8 mouse cellular contexts compared by ENCODE assay signal in the genomic region with DNA sequence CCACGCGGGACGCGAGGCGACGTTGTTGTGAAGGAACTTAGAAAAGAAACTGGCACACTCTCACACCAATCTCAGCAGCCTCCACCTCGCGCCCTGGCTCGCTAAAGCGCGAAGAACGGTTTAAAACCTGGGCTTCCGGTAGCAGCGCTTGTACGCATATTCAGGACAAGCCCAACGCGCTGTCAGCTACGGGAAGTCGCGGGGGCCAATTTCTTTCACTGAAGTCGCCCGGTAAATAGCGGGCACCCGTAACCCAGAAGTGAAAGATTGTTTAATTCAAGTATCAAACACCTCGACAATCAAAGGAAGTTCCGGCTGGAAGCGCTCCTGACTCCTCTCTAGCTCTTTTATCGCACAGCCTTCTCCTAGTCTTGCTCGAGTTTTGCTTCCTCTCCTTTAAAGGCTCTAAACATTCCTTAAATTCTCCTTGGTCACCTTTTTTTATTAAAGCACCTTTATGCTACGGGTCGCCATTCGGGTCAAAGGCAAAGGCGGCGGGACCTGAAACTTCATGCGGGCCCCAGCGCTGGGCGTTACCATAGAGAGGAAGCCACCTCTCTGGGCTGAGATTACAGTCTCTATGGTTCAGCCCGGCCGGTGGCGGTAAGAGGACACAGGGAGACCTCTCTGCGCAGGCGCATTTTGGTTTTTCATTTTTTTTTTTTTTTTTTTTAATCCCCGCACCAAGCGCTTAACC. TPM values are rescaled to one million over a fixed set of nuclear protein-coding genes. Genes with fewer than 3 reads are reported as not detected.
DNase-seq lines count a peak whose midpoint lies in the region; ATAC-seq and TF ChIP-seq lines count a peak whose summit lies in the region.

A gene (plus strand): TSS at position 302 of the 697 bp plus-strand sequence.

- peak within 1 kb of the TSS; percentile 81 for H3K27ac ChIP-seq in bone marrow macrophage, adult 2 months (ENCODE audit: insufficient read depth, low read depth, low read length)
- peak within 1 kb of the TSS; percentile 88 for H3K27ac ChIP-seq in embryonic fibroblast, embryonic 13.5 days (ENCODE audit: insufficient read depth, low read length)
- peak within 1 kb of the TSS; percentile 93 for H3K27ac ChIP-seq in kidney, embryonic 14.5 days (ENCODE audit: low read depth, low read length)
- H3K27ac ChIP-seq in limb, embryonic 15.5 days = peak within 1 kb of the TSS; percentile 94

- H3K9ac ChIP-seq in kidney, embryonic 14.5 days (ENCODE audit: low read depth, low read length) = peak within 1 kb of the TSS; percentile 89
- H3K9ac ChIP-seq in limb, embryonic 15.5 days = peak within 1 kb of the TSS; percentile 91

- peak within 1 kb of the TSS; percentile 68 for H3K4me2 ChIP-seq in kidney, embryonic 14.5 days (replicated peaks; ENCODE audit: low read depth, low read length)
- peak within 1 kb of the TSS; percentile 68 for H3K4me2 ChIP-seq in limb, embryonic 15.5 days

- peaks cover 3% of the 10 kb centered on the region; the same call in 1 of the 2 replicates for H3K36me3 ChIP-seq in kidney, embryonic 14.5 days (ENCODE audit: control insufficient read depth, insufficient read depth, low read length)
- 0 out of 2 replicates have a peak, but pooled peaks cover 6% of the 10 kb centered on the region for H3K36me3 ChIP-seq in limb, embryonic 15.5 days

- no peaks in the 10 kb centered on the region for H3K9me3 ChIP-seq in kidney, embryonic 14.5 days (ENCODE audit: control insufficient read depth, low read length)
- H3K9me3 ChIP-seq in limb, embryonic 15.5 days = no peaks in the 10 kb centered on the region

- H3K4me3 ChIP-seq in bone marrow macrophage, adult 2 months (ENCODE audit: insufficient read depth, low read length) = peak within 1 kb of the TSS; percentile 78
- peak within 1 kb of the TSS; percentile 61 for H3K4me3 ChIP-seq in embryonic fibroblast, embryonic 13.5 days (ENCODE audit: insufficient read depth, low read length)
- peak within 1 kb of the TSS; percentile 71 for H3K4me3 ChIP-seq in kidney, embryonic 14.5 days (ENCODE audit: low read length)
- peak within 1 kb of the TSS; percentile 93 for H3K4me3 ChIP-seq in limb, embryonic 15.5 days

- WGBS in kidney, embryonic 14.5 days = under 1% methylated on average over 44 of the region's 44 CpGs
- 0% methylated on average over 44 of the region's 44 CpGs for WGBS in limb, embryonic 15.5 days

- DNase-seq in A20 (ENCODE audit: low read depth, low spot score) = peak; percentile 98
- peak; percentile 95 to 96 for DNase-seq in heart, adult 9 months (ENCODE audit: low spot score in 2 of 2)
- DNase-seq in monocyte, adult 2 months (ENCODE audit: low read depth in 1 of 2, low spot score in 2 of 2) = peak; percentile 81 to 85
- peak; percentile 94 to 96 for DNase-seq in spleen, postnatal 36 days (ENCODE audit: low spot score in 2 of 2)

- peaks cover 15% of the 10 kb centered on the region for H3K4me1 ChIP-seq in bone marrow macrophage, adult 2 months (ENCODE audit: control insufficient read depth, insufficient read depth, low read length)
- H3K4me1 ChIP-seq in embryonic fibroblast, embryonic 13.5 days (ENCODE audit: control insufficient read depth, insufficient read depth, low read length) = no peaks in the 10 kb centered on the region
- H3K4me1 ChIP-seq in kidney, embryonic 14.5 days (ENCODE audit: control insufficient read depth, insufficient read depth, low read length) = peaks cover 12% of the 10 kb centered on the region
- peaks cover 10% of the 10 kb centered on the region; the same call in 1 of the 2 replicates for H3K4me1 ChIP-seq in limb, embryonic 15.5 days

- H3K27me3 ChIP-seq in kidney, embryonic 14.5 days (ENCODE audit: control insufficient read depth, insufficient read depth, low read length) = no peaks in the 10 kb centered on the region
- H3K27me3 ChIP-seq in limb, embryonic 15.5 days = no peaks in the 10 kb centered on the region

- no peak for TF ChIP-seq CTCF in bone marrow macrophage, adult 2 months (IDR thresholded peaks at IDR 0.05; ENCODE audit: low read depth, low read length)
- TF ChIP-seq CTCF in embryonic fibroblast, embryonic 13.5 days (IDR thresholded peaks at IDR 0.05; ENCODE audit: borderline replicate concordance, insufficient read depth, low read length) = no peak

- TF ChIP-seq POLR2A in bone marrow macrophage, adult 2 months (IDR thresholded peaks at IDR 0.05; ENCODE audit: borderline replicate concordance, low read depth, low read length) = no peak
- TF ChIP-seq POLR2A in embryonic fibroblast, embryonic 13.5 days (IDR thresholded peaks at IDR 0.05; ENCODE audit: low read depth, low read length) = peak; percentile 90

- peak; percentile 98 for ATAC-seq in kidney, embryonic 14.5 days (ENCODE audit: low FRiP score, low TSS enrichment)
- ATAC-seq in limb, embryonic 15.5 days (ENCODE audit: insufficient number of reproducible peaks, low FRiP score, low TSS enrichment, low read depth) = peak; percentile 97

RNA-seq across cellular contexts. Expression of the gene that starts here (rescaled TPM):
- polyA plus RNA-seq in bone marrow macrophage, adult 2 months (2012; ENCODE audit: insufficient read depth, insufficient read length, missing spikeins) = 20.8 and 22.3 TPM in 2 replicates
- 80.3 and 86.3 TPM in 2 replicates for polyA plus RNA-seq in embryonic fibroblast, embryonic 13.5 days (2011; ENCODE audit: insufficient read length, low read depth, missing spikeins)
- polyA plus RNA-seq in kidney, embryonic 14.5 days (2014; fragmentation: Nextera tagmentation; extraction: Ambion mirVana) = 51.8 and 70.0 TPM in 2 replicates
- polyA plus RNA-seq in limb, embryonic 15.5 days (2015; fragmentation: Nextera tagmentation; extraction: Ambion mirVana) = 47.2 and 47.9 TPM in 2 replicates

Comparison
In these comparisons a context has a peak if more than half of its experiments do, and no peak if none do; other contexts are left out.
1. Peak in every context shown above with its lines: DNase-seq, ATAC-seq, H3K4me3 ChIP-seq and H3K27ac ChIP-seq.